Mouse (Mus musculus): ENCODE data around the gene Nxph3.

Nxph3 gene

GRCm38 (mm10) chr11:95514298-95514861, at the start of gene Nxph3:
Gene Nxph3, minus strand, starts transcription at chr11:95514570.
- in situ Hi-C loops (cut with MboI; ENCODE audit: low sequenced_read_pairs), result no loop called here

GRCm38 (mm10) chr11:95563849-95564248, 49.5 kb upstream of the Nxph3 start:
- in situ Hi-C loops (cut with MboI; ENCODE audit: low sequenced_read_pairs), result no loop called here

GRCm38 (mm10) chr11:95560773-95561172, 46.4 kb upstream of the Nxph3 start:
- in situ Hi-C loops (cut with MboI; ENCODE audit: low sequenced_read_pairs), result no loop called here

GRCm38 (mm10) chr11:95559761-95560160, 45.4 kb upstream of the Nxph3 start:
- in situ Hi-C loops (cut with MboI; ENCODE audit: low sequenced_read_pairs), result no loop called here

GRCm38 (mm10) chr11:95557719-95558118, 43.3 kb upstream of the Nxph3 start:
- in situ Hi-C loops (cut with MboI; ENCODE audit: low sequenced_read_pairs), result no loop called here

DNA sequence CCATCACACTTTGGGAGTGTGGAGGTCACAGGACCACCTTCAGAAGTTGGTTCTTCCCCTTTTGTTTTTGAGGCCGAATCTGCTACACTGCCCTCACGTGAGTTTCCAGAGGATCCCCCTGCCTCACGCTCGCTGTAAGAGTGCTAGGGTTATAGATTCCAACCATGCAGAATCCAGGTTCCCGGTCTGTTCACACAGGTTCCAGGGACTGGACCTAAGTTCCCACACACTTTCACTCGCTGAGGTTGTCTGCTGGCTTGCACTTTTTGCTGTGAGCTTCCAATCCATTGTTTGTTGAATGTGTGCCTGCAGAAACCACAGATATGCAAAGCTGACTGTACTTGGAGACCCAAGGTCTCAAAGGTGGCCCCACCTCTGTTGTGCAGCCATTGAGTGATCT, 42.7 kb upstream of the Nxph3 start:
- in situ Hi-C loops (cut with MboI; ENCODE audit: low sequenced_read_pairs), result no loop called here

- in situ Hi-C loops (cut with MboI; ENCODE audit: low sequenced_read_pairs), result no loop called here
These were observed 40.9 kb upstream of the Nxph3 start for GRCm38 (mm10) chr11:95555279-95555678.

DNA sequence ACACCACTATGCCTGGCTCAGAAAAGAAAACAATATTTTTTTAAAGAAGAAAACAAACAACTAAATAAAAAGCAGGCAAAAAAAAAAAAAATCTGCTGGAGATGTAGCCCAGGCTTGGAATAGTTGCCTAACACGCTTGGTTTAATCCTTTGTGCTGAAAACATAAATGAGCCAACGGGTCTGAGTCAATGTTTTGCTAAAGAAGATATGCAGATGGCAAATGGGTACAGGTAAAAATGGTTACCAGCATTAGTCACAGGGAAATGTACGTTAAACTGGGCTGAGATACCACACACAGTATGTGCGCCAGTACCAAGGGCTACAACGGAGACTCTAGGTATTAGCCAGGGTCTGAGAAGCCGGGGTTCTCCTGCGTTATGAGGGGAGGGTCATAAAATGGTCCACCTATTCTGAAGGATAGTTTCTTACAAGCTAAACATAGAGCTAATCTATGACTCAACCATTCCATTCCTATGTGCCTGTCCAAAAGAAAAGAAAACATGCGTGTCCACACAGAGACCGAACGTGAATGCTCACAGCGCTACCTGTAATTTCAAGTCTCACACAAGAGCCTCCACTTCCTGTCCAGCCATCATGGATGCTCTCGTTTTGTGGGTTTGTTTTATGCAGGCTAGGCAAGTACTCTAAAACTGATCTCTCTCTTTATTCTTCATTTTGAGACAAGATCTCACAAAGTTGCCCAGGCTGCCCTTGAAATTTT, 36.1 kb upstream of the Nxph3 start:
- in situ Hi-C loops (cut with MboI; ENCODE audit: low sequenced_read_pairs), result no loop called here

DNA sequence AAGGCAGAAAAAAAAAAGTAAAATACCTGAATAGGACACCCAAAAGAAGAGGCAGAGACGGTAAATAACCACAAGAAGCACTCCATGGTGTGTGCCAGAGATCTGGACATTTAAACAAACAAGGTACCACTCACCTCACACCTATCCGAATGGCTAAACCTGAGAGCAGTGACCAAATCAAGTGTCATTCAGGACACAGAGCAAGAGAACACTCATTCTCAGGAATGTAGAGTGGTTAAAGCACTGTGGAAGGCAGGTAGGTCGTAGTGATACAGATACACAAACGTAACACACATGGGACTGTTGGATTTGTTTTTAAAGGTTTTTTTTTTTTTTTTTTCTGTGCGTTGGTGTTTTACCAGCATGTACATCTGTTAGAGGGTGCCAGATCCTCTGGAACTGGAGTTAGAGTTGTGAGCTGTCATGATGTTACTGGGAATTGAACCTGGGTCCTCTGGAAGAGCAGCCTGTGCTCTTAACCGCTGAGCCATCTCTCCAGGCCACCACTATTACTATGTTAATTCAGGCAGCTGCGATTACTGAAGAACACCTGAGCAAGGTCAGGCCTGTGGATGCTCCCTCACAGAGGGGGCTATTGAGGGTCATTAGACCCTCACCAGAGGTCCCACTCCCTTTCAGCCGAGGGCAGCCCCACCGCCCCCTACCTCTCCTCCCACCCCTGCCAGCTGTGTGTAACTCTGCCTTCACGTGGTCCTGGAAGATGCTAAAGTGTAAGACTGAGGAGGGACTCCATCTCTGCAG, 31.8 kb upstream of the Nxph3 start:
- in situ Hi-C loops (cut with MboI; ENCODE audit: low sequenced_read_pairs), result no loop called here

- in situ Hi-C loops (cut with MboI; ENCODE audit: low sequenced_read_pairs), result no loop called here
These were observed 30.4 kb upstream of the Nxph3 start for GRCm38 (mm10) chr11:95544546-95545327.

GRCm38 (mm10) chr11:95540637-95541385, 26.4 kb upstream of the Nxph3 start:
- in situ Hi-C loops (cut with MboI; ENCODE audit: low sequenced_read_pairs), result no loop called here

DNA sequence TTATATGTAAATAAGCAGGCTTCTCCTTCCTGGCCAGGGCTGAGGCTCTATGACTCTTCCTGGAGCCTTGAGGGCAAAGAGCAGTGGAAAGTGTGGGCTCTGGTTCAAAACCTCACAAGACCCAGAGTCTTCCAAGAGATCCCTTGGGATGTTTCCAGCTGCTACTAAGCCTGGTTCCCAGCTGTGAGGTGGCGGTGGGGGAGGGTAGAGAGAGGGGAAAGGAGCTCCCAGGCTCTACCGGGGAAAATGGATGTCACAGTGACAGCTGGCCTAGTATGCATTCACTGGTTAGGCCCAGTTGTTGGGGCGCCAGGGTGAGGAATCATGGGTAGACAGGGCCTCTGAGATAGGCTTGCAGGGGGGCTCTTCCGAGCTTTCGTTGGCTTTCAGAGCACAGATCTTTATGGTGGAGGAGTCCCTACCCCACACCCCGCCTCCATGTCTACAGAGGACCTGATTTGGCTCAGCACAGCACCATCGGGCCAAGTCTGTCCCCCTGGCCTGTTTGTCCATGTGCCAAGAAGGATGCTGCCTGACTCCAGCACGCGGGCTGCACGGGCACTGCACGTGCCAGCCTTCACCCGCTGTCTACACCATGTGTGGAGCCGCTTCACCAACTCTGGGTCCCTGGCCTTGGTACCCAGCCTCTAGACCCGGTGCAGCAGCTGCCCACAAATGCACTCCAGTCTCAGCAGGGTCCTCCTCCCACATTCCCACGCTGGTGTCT, 24.2 kb upstream of the Nxph3 start:
- in situ Hi-C loops (cut with MboI; ENCODE audit: low sequenced_read_pairs), result no loop called here

DNA sequence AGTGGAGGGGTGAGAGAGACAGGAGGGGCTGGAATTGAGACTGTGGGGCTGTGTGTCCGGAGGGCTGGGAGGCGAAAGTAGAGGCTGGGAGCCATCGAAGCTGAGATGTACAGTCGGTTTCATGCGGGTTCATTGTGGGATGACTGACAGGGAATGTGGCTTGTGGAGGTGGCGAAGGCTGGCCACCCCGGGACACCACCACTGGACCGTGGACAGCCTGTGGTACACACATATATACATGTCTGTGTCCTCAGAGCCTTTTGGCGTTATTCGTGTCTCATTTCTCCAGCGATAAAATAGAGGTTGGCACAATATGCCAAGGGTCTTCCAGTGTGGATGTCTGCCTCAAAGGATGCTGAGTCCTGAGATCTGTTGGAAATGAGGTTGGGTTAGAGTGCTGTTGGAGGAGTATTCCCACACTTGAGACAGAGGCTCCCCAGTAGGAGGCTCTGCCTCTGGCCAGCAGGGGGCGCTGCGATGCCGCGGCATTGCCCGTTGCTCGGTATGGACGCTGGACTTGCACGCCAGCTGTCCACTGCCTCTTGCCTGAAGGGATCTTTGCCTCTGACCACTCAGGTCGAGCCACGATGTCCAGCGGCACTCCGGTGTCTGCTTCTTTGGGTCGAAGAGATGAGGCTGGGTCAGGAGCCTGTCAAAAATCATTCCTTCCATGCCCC, 19.3 kb upstream of the Nxph3 start:
- in situ Hi-C loops (cut with MboI; ENCODE audit: low sequenced_read_pairs), result loop anchor here (5.0 kb wide), 1 partner anchor 124 kb away; no protein-coding TSS in a partner anchor

GRCm38 (mm10) chr11:95532353-95533072, 18.1 kb upstream of the Nxph3 start:
- in situ Hi-C loops (cut with MboI; ENCODE audit: low sequenced_read_pairs), result loop anchor here (5.0 kb wide), 1 partner anchor 125 kb away; no protein-coding TSS in a partner anchor

GRCm38 (mm10) chr11:95528231-95528630, 13.9 kb upstream of the Nxph3 start:
- in situ Hi-C loops (cut with MboI; ENCODE audit: low sequenced_read_pairs), result loop anchor here (10.0 kb wide), 1 partner anchor 273 kb away; no protein-coding TSS in a partner anchor

DNA sequence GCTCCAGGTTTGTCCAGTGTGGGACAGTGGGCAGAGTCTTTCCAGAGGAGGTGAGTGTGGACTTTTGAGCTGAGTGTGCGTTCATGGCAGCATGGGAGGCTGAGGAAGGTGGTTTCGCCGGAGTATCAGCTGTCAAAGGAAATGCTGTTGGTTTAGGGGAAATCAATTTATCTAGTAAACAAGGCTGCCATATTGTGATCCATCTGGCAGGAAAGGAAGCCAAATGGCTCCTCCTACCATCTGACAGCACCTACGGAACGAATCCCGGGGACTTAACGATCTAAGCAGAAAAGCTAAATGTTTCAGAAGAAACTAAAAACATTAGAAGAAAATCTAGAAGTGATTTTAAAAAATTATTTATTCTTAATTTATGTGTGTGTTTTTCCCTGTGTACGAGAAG, 12.9 kb upstream of the Nxph3 start:
- in situ Hi-C loops (cut with MboI; ENCODE audit: low sequenced_read_pairs), result loop anchor here (10.0 kb wide), 1 partner anchor 273 kb away; no protein-coding TSS in a partner anchor

DNA sequence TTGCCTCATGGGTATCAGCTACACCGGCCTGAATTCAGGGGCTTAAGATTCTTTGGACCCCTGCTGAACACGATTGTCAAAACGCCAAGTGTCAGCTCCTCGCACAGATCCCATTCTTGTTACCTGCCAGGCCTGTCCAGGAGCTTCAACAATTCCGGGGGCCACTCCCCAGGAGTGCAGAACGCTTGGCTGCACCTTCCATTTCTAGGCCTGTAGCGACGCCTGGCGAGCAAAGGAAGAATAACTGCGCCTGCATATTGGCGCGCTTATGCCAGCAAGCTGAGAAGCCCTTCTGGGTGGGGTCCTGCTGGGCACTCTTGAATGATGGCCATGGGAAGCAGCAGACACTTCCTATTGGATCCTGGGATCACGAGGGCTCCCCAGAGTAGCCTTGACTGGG, 7.2 kb upstream of the Nxph3 start:
- in situ Hi-C loops (cut with MboI; ENCODE audit: low sequenced_read_pairs), result loop anchor here (5.0 to 10.0 kb wide), 2 partner anchors 124 to 267 kb away; no protein-coding TSS in a partner anchor

DNA sequence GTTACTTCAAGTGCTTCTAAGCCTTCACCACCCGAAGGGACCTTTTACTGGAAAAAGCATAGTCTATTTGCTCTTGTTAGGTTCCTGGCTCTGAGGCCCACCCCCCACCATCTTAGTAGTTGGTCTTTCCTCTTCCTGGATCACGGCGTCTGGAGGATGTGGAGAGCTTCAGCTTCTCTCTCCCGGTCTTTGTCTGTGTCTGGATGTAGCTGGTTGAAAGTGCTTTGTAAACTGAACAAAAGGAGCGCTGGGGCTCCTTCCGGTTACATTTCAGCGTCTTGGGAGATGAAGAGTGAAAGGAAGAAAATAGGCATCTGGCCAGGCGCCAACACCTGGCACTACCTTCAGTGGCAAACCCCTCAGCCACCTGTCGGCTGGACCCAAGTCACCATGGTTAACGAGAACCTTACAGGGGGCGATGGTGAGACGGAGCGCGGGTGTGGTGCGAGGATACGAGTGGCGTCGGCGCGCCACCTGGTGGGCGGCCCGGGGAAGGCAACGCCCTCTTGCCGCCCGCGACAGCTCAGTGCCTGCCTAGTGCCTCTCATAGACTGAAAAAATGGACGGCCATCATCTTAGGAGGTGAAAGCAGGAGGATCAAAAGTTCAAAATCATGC, 6.2 kb upstream of the Nxph3 start:
- in situ Hi-C loops (cut with MboI; ENCODE audit: low sequenced_read_pairs), result loop anchor here (5.0 to 10.0 kb wide), 2 partner anchors 123 to 266 kb away; no protein-coding TSS in a partner anchor
